Mouse (Mus musculus) WW6 (cell line): ENCODE results near the gene AL607142.1.

Experiments
- DNase-seq: peaks from one replicate; pipeline ENCODE4 v3.0.0-alpha.2; 2013; ENCODE audit warnings: low read depth, low spot score

The AL607142.1 gene

DNA sequence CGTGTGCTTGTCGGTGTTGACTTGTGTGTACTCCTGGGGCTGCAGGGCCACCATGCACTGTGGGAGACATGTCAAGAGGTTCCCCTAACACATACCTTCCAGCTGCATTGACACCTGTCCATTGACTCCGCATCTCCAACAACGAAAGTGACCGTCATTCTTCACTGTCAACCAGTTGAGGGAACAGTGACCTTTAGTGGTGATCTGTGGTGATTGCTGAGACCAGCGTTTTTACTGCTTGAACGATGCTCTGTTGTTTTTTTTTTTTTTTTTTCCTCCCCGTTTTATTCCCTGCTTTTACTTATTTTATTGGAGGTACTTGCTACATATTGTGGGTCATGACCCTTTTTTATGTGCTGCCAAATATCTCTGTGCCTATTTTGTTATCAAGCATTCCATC lies 7.3 kb upstream of the AL607142.1 start:
- no peak for DNase-seq

DNA sequence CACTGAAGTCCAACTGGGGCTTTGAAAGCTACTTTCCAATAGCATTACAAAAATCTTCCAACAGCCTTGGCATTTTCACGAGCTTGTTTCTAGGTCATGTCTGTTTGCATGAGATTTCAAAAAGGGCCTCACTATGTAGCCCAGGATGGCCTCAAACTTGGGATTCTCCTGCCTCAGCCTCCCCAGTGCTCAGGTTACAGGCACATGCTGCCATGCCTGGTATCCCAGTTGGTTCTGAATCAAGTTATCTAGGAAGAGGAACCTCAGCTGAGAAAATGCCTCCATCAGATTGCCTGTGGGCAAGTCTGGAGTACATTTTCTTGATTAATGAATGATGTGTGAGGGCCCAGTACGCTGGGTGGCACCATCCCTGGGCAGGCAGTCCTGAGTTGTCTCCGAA lies 6.6 kb upstream of the AL607142.1 start:
- DNase-seq = no peak

DNA sequence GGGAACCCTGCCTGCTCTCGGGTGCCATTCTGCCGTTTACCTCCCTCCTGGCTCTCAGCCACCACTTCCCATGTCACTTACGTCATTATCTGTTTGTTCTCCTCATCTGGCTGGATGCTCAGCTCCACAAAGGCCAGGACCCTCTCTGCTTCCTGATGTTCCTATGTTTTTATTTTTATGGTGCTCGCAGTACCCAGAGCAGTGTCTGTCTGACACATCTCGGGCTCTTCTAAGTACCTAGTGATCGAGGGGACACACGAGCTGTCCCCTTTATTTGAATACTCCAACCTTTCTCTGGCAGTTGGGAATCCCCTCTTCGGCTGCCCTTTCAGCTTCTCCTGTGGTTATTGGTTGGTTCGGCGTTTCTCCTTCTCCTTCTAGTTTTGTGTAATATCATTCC lies 6.0 kb upstream of the AL607142.1 start:
- DNase-seq = no peak

DNA sequence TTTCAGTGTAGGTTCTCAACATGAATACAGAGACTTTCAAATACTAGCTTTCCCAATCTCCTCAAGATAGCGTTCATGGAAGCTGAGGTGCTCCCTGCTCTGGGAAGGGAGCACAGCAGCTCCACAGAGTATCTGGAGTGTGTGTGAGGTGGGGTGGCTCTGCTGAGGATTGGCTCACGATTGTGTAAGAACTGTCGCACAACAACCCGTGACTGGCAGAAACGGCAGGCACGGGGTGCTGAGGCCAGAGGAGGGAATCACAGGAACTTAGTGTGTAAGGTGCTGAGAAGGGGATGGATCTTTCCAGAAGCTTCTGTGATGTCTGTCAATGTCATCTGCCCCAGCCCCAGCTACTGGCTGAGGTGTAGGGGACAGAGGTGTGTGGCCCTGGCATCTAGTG lies 3.1 kb upstream of the AL607142.1 start:
- DNase-seq = no peak

DNA sequence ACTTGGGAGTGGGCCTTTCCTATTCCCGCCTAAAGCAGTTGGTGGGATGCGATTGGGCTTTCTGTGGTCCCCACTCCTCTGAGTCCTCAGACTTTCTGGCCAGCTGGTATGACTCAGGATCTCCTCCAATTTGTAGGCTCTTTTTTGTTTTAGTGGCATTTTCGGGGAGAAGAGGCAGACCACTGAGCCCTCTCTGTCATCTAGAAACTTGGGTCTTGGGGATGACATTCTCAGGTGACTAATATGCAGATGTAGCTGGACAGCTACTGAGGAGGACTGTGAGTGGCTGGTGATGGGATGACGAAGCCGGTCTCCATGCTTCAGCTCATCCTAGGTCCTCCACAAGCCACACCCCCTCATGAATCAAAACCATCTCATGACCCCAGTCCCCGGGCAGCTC lies 2.6 kb upstream of the AL607142.1 start:
- no peak for DNase-seq

DNA sequence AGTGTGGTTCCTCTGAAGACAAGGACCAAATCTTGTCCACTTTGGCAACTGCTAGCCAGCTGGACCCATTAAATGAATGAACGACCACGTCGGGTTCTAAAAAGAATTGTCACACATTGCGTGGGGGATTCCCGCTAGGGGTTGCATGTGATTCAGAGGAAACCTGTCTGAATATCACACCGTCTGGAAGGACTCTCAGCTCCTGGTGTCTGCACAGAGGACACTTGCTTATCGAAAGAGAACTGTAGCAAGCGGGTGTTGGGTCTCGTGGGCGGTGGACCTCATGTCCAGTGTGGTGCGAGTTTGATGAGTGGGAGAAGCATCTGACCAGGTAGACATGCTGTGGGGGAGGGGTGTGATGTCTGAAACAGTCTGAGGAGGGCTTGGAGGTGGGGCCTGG lies 2.0 kb upstream of the AL607142.1 start:
- DNase-seq = no peak

DNA sequence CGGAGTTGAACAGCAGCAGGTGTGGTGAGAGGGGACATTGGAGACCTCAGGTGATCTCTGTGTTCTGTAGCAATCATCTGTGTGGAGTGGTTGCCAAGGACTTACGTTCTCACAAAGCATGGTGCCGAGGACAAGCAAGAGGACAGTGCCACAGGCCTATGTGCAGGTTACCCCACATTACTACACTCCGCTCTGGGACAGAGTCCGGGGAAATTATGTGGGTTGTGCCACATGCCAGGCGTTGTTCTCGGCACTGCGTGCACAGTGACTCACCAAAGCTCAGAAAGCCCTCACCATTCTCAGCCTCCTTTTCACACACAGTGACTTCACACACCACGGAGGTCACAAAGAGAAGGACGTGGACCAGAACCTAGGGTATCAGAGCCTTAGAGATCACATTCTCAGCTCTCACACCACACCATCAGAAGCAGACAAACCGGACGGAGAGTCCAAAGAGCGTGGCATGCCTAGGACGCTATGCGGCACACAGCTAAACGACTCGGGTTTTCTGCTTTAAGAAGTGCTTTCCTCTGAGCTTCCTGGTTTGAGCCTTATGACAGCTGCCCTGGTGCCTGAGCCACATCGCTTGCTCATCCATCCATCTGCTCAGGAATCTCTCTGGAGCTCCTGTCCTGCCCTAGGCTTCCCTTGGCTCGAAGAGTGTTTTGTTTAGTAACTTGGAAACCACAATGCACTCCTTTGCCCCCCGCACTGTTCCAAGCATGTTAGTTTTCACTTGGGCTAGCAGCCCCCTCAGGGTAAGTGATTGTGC lies 1.3 kb upstream of the AL607142.1 start:
- no peak for DNase-seq

DNA sequence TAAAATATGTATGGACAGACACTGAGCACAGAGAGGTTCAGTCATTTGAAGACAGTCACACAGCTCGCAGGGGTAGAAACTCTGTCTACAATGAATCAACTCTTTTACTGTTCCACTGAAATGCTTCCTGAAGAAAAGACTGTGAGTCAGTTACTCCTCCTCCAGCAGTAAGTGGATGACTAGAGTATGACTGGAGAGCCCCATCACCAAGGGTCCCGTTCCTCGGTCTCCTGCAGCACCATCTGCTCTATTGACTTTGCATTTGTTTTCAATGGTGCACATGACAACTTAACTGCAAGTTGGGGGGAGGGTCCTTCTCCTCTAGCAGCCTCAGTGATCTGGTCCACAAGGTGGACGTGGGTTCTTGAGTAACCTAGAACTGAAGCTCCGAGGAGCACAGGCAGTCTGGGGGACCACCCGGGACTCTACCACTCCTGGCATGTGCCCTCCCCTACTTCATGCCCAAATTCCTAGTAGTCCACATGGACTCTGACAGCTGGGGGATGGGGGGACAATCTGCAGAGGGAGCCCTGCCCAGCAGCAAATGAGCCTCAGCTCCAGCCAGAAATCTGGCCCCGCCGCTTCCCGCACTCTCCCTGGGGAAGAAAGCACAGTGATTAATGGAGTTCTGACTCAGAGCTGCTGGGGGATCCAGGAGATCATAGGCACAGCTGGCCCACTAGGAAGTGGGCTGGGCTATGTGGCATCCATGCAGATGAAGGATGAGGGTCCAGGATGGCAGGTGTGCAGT lies 2.2 kb downstream of the AL607142.1 start:
- DNase-seq = no peak

DNA sequence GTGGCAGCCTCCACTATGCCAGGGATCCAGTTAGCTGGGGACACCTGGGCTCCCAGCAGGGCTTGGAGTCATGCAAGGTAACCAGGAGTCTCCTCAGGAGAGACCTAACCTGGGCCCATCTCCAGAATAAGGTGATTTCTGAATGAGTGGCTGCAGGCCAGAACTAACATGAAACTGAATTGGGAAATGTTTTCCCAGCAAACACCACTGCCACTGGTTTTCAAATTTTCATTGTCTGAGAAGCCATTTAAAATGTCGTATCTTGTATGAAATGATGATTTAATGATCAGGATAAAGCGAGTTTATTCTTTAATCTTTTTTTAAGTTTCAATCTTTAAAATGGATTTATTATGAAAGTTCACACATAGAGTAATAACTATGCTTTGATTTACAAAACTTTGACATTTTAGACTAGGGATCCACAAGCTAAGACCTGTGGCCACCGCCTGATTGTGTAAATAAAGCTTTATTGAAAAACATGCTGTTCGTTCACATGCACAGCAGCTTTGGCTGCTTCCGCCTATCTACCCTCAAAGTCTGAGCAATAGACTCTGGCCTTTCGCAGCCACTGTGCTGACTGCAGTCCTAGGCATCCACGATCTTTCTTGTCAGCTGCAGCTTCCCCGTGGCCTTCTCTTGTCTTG lies 2.9 kb downstream of the AL607142.1 start:
- DNase-seq = no peak

DNA sequence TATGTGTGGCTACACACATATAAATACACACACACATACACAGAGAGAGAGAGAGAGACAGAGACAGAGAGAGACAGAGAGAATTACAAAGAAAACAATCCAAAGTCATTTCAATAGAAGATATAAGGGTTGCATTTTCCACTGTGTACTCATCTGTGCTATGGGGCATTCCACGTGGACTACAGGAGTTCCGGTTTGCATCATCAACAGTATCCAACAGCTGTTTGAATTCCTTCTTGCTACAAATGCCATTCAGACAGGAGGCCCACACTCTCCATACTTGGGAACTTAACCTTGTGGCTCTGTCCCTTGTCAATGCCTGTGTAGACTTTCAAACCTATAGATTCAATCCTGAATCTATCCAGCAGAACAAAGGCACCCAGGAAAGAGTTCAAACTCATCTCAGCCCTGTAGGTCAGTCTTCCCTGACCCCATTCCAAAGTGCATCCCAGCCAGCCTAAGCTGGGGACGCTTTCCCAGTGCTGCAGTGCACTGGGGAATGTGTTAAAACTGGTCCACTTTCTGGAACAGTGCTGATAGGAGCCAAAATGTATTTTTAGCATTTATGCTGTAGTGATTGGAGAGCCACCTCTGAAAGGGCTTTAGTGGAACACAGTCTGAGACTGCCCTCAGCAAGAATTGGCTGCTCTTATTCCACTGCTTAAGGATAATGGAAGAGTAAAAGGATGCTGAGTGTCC lies 4.2 kb downstream of the AL607142.1 start:
- no peak for DNase-seq

DNA sequence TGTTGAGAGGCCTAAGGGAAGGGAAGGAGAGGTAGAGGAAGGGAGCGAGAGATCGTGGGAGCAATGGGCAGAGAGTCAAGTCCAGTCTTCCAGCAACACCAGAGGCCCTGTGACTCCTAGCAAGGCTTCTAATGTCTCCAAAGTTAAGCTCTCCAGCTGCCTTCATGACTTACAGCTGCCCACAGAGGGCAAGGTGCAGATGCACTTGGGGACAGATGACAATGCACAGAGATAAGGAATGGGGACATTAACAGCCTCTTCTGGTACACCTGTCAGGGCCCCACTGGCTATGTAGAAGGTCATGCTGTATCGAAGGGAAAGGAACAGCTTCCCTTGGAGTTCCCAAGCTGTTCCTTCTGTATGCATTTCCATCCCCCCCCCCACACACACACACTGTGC lies 4.8 kb downstream of the AL607142.1 start:
- DNase-seq = no peak

DNA sequence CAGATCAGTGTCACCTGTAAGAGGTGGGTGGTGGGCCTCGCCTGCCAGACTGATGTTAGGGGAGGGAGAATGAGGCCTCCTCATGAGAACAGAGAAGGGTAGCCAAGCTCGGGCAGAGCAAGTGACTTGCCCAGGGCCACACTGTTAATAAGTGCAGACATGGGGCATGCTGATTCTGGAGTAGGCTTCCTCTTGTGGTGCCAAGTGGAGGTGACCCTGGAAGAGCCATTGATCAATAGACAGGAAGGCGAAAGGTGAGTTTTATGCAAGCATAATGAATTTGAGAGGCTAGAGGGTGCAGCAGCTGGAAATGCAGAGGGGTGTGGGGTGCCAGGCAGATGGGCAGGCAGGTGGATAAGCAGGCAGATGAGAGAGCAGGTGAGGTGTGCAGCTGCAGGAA lies 6.6 kb downstream of the AL607142.1 start:
- DNase-seq = no peak

DNA sequence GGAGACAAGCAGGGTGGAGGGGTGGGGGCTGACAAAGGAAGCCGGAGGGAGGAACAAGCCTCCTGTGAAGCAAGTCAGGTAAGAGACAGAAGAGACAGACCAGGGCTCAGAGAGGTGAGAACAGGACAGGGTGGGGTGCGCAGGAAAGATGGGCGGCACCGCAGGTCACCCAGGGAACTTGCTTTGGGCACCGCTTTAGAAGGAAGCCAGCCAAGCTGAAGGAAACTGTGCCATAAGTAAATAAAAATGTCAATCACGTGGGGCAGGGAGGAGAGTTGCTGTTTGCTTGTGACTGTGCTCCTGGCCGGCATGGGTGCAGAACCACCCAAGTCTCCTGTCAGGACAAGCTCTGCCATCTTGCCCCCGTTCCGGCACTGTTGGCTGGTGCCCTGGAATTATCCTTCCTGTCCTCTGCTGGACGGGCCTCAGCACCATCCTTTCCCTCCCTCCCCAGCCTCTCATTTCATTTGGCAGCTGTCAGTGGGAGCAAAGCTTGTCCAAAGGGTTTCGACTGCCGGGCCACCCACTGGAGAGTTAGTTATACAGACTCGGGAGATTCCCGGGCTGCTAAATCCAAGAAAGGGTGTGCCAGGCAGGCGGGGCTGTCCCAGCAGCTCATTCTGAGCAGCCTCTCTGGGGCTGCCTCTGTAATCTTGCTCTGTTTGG lies 7.2 kb downstream of the AL607142.1 start:
- no peak for DNase-seq

DNA sequence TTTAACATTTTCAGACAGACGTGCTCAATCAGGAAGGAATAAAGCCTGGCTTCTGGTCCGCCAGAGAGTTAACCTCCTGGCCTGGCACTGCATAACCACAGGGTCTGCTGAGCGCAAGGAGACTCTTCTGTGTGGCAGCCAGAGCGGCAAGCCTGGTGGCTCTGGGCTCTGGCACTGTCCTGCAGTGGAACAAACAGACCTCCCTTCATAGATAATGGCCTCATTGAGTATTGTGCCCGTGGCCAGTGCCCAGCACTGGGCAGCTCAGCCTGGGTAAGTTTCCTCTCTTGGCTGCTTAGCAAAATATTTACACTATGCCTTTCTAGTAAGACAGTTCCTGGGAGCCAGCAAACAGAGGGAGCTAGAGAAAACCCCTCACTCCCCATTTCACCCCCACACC lies 9.3 kb downstream of the AL607142.1 start:
- no peak for DNase-seq

DNA sequence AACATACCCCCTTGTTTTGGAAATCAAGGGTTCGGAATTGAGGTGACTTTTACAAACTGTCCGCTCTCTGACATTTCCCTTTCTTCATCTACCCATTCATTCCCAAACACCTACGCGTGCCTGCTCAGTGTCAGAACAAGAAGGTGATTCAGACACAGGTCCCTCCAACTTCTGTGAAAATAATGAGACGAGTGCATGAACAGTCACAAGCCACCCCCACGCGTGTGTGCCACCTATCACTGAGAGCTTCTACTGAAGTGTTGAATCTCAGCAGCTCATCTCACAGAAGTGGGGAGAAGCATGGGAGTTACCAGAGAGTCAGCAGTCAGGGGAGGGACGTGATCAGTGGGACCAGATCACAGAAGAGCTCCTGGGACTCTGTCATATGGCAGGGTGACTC lies 12.5 kb downstream of the AL607142.1 start:
- no peak for DNase-seq

DNA sequence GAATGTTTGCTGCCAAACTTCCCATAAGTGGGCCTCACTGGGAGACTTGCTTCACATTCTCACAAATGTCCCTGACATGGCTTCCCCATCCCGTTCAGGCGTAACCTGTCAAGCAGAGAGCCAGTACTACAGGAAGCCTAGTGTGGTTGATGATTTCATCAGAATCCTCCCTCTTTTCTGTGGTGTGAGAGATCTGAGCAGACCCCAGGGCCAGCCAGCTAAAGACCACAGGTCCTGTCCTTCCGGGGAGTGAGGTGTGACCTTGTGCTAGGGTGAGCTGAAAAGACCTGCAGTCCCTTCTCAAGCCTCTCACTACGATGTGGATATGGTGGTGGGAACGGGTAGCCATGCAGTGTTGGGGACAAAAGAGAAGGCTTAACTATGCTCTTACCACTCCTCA lies 17.7 kb downstream of the AL607142.1 start:
- no peak for DNase-seq

DNA sequence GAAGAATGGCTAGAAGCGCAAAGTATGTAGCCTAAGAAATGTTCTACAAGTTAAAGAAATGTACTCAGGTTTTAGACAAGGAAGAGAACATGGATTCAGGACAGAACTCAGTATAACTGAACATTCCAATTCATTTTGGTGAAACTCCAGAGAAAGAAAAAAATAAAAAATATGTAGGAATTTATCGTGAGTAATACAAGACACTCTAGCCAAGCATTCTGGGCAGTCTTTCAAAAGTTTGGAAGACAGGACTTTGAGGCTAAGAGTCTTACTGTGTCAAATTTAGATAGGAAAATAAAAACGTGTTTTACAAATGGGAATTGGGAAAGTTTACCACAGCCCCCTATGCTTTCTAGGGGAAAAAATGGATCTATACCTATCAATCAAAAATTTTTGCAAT lies 18.9 kb downstream of the AL607142.1 start:
- DNase-seq = no peak

DNA sequence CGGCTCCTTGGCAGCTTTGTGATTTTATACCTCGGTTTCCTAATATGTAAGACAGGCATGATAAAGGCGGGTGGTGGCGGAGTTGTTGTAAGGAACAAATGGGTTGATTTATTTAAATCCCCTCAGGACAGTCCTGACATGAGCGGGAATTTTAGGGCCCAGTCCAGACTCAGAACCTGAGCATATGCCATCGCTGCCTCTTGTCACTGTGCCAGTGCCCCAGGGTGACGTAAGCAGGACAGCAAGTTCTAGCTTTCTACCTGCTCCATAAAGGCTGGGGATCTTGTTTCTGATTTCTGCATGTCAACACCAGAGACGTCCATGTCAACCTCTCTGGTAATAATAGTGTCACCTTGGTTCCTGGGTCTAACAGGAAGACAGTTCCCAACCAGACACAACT lies 24.7 kb downstream of the AL607142.1 start:
- DNase-seq = no peak

DNA sequence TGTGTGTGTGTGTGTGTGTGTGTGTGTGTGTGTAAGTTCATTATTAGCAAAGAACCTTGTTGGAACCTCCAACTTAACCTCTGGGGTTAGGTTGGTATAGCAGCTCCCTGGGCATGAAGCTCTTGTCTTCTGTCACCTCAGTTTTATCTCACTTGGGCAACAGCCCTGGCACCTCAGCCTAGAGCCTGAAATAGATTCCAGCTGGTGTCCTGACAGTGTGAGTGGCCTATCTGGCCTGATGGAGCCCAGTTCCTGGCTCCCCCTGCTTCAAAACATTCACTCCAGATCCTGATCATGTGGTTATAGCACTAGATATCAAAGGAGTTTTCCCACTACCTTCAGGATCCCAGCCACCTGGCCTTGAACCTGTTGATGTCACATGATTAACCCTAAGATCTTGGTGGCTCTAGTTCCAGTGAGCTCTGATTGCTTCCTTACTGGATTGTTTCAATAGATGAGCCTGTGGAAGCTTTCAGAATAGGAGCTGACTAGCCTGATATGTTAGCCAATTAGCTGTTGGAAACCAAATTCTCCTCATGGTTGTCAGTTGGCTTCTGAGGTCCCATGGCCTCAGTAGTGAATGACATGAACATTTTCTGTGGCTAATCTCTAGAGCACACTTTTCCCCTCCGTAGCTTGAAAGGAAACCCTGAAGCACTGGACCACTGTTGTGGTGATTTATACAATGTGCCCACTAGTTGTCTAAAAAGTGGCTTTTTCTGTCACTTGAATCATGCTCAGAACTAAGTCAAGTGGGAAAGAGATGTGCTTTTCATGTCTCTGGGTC lies 27.4 kb downstream of the AL607142.1 start:
- no peak for DNase-seq

DNA sequence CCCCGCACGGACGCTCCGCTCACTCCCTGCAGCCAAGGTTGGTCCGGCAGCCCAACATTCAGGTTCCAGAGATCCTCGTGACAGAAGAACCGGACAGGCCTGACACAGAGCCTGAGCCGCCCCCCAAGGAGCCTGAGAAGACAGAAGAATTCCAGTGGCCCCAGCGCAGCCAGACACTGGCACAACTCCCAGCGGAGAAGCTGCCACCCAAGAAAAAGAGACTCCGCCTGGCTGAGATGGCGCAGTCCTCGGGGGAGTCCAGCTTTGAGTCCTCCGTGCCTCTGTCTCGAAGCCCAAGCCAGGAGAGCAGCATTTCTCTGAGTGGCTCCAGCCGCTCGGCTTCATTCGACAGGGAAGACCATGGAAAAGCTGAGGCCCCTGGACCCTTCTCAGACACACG lies 32.1 kb downstream of the AL607142.1 start:
- DNase-seq = no peak

DNA sequence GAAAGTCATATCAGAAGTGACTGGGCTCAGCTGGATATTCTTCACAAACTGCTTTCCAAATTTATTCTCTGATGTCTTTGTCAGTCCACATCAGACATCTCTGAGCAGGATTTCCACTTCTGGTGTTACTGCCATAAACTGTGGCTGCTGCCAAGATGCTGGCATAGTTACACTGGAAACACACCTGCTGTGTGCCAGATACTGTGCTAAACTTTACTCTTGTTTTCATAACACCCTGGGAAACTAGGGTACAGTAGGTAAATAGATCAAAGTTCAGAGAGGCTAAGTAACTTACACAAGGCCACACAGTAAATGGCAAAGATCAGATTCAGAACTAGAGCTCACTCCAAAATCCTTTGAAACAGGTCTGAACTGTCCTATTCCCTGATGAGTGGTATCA lies 36.4 kb downstream of the AL607142.1 start:
- no peak for DNase-seq
